Mouse (Mus musculus) frontal cortex, postnatal 14 days (tissue): Measurements from ENCODE around the gene Washc1.
A peak's percentile ranks its signal among the peaks of the same experiment; 100 is the strongest.
"Not testable (repeated sequence)": the region's sequence is repeated elsewhere in the genome, so short reads cannot be mapped to it uniquely, and the experiment has no call there.

ENCODE experiments used
- DNase-seq, 2 experiments: peaks; one replicate each; pipeline ENCODE4 v3.0.0; 2022; ENCODE audit warnings: low spot score in 2 of 2

Washc1 gene

GRCm38 (mm10) chr17:66112166-66112565 is 821 bp downstream of the Washc1 start:
- no peak for DNase-seq

- no peak for DNase-seq
These were observed 7.6 kb downstream of the Washc1 start for GRCm38 (mm10) chr17:66118991-66119390.

- DNase-seq: no peak
These were observed 9.4 kb downstream of the Washc1 start for GRCm38 (mm10) chr17:66120701-66121100.

- DNase-seq: peak; percentile 80 to 87
These were observed 11.9 kb downstream of the Washc1 start, which contains the start of gene Ddx11 for GRCm38 (mm10) chr17:66123066-66123815. Ddx11 (plus strand) TSS chr17:66123520.

- DNase-seq: no peak
These were observed 12.7 kb downstream of the Washc1 start for GRCm38 (mm10) chr17:66123816-66124610.

GRCm38 (mm10) chr17:66125211-66125610 is 13.9 kb downstream of the Washc1 start:
- no peak for DNase-seq

- no peak for DNase-seq
These were observed 19.0 kb downstream of the Washc1 start for GRCm38 (mm10) chr17:66130371-66130770.

GRCm38 (mm10) chr17:66131212-66131611 is 19.9 kb downstream of the Washc1 start:
- no peak for DNase-seq

- not testable (repeated sequence) for DNase-seq
These were observed 41.6 kb downstream of the Washc1 start for GRCm38 (mm10) chr17:66152706-66153662.

- DNase-seq: not testable (repeated sequence)
These were observed 42.5 kb downstream of the Washc1 start for GRCm38 (mm10) chr17:66153735-66154423.

GRCm38 (mm10) chr17:66154876-66155275 is 43.5 kb downstream of the Washc1 start:
- no peak for DNase-seq

GRCm38 (mm10) chr17:66158271-66158670 is 46.9 kb downstream of the Washc1 start:
- DNase-seq: no peak

GRCm38 (mm10) chr17:66167141-66167540 is 55.8 kb downstream of the Washc1 start:
- not testable (repeated sequence) for DNase-seq
